Mouse (Mus musculus) heart, embryonic 15.5 days (tissue): Measurements from ENCODE around the gene Klk6. TPM values are rescaled to one million over a fixed set of nuclear protein-coding genes. Genes with fewer than 3 reads are reported as not detected.
A peak's percentile ranks its signal among the peaks of the same experiment; 100 is the strongest.

Experiments
- ATAC-seq: fragments of 200-750 bp; cut with Nextera tagmentation; replicated peaks from 2 replicates; pipeline ENCODE4 v1.8.0; 2017; ENCODE audit warnings: low read depth, moderate TSS enrichment; ENCODE audit not compliant: insufficient number of reproducible peaks, insufficient read depth, low FRiP score
- H3K27ac ChIP-seq: fragments of 300-500 bp; sonication (generic); 2 replicates; pipeline ENCODE4 v1.5.1; 2015; ENCODE audit warnings: mild to moderate bottlenecking, inconsistent platforms
- H3K27me3 ChIP-seq: fragments of 300-500 bp; sonication (generic); 2 replicates; pipeline ENCODE4 v1.6.1; 2015; ENCODE audit warnings: inconsistent platforms
- H3K36me3 ChIP-seq: fragments of 300-500 bp; sonication (generic); 2 replicates; pipeline ENCODE4 v1.6.1; 2015; ENCODE audit warnings: mild to moderate bottlenecking, inconsistent platforms
- H3K4me1 ChIP-seq: fragments of 300-500 bp; sonication (generic); replicated peaks from 2 replicates; pipeline ENCODE4 v1.6.1; 2015; ENCODE audit warnings: inconsistent platforms
- H3K4me2 ChIP-seq: fragments of 300-500 bp; sonication (generic); 2 replicates; pipeline ENCODE4 v1.6.1; 2015; ENCODE audit warnings: inconsistent platforms, mild to moderate bottlenecking, moderate library complexity
- H3K4me3 ChIP-seq: fragments of 300-500 bp; sonication (generic); 2 replicates; pipeline ENCODE4 v1.5.1; 2015; ENCODE audit warnings: mild to moderate bottlenecking, inconsistent platforms
- H3K9ac ChIP-seq: fragments of 300-500 bp; sonication (generic); 2 replicates; pipeline ENCODE4 v1.6.1; 2015; ENCODE audit warnings: mild to moderate bottlenecking, inconsistent platforms
- H3K9me3 ChIP-seq: fragments of 300-500 bp; sonication (generic); replicated peaks from 2 replicates; pipeline ENCODE4 v1.6.1; 2016; ENCODE audit warnings: inconsistent platforms
- WGBS: fragments of 180-500 bp; shearing (Covaris S2); methylation state at CpG from one replicate; pipeline ENCODE4 v1.1.7; 2015; ENCODE audit warnings: mixed read lengths; 5-methylcytosine and 5-hydroxymethylcytosine counted together
- polyA plus RNA-seq: library from polyadenylated mRNA; unstranded; fragments of >200 nt; fragmentation: Nextera tagmentation; extraction: Ambion mirVana; gene quantifications from 2 replicates; pipeline ENCODE4 v1.2.1, GENCODE M21; 2015

Klk6 gene
- polyA plus RNA-seq, 1 experiment from 2014 or later = not detected

GRCm38 (mm10) chr7:43788096-43788495 is 36.2 kb upstream of the Klk6 start:
- H3K4me1 ChIP-seq = no peaks in the 10 kb centered on the region
- H3K27me3 ChIP-seq = peaks cover 19% of the 10 kb centered on the region
- no peaks in the 10 kb centered on the region for H3K36me3 ChIP-seq
- 68% methylated on average over 3 of the region's 3 CpGs for WGBS
- H3K9me3 ChIP-seq = no peaks in the 10 kb centered on the region
- H3K27ac ChIP-seq = no peak overlapping the region
- H3K4me3 ChIP-seq = no peak overlapping the region
- ATAC-seq = no peak
- H3K4me2 ChIP-seq = no peak overlapping the region
- H3K9ac ChIP-seq = no peak overlapping the region

DNA sequence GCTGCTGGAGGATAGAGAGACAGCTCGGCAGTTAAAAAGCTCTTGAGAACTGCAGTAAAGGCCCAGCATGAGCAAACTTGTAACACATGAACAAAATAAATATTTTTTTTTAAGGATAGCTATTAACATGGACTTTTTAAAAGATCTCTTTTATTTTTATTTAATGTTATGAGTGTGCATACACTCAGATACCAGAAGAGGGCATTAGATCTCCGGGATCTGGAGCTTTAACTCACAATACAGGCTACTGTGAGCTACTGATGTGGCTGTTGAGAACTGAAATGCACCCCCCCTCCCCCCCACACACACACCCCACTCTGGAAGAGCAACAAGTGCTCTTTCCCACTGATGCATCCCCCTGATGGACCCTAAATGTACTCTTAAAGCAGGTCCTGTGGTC is 35.0 kb upstream of the Klk6 start:
- Histone ChIP-seq H3K4me2 (no peak overlapping the region), H3K36me3 (no peaks in the 10 kb centered on the region), H3K9me3 (no peaks in the 10 kb centered on the region), H3K27me3 (peaks cover 13% of the 10 kb centered on the region), H3K9ac (no peak overlapping the region), H3K27ac (no peak overlapping the region), H3K4me1 (no peaks in the 10 kb centered on the region), H3K4me3 (no peak overlapping the region)
- 61% methylated on average over 2 of the region's 2 CpGs for WGBS
- no peak for ATAC-seq

- no peak for ATAC-seq
- WGBS = 64% methylated on average over 7 of the region's 7 CpGs
- H3K4me1 ChIP-seq = peaks cover 7% of the 10 kb centered on the region
Measured at GRCm38 (mm10) chr7:43791591-43791990, 32.7 kb upstream of the Klk6 start, which contains the start of gene Klk9. Gene Klk9 (plus strand): TSS chr7:43791891.

DNA sequence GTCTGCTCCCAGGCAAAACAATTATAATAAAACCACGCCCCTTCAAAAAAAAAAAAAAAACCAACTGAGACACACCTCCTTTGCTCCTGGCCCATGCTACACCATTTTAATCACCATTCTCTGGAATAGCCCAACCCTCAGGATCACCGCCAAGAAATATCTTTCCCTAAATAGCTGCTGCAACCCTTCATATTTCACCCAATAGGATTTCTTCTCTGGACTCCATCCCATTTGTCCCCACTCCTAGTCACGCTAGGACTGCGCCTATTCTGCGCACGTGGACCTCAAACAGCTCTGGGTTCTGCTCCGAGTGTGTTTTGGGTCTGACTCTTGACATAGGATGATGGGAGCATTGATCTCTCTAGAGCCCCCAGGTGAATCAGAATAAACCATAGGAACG is 27.9 kb upstream of the Klk6 start:
- ATAC-seq = 0 out of 2 replicates have a peak, but pooled peaks have one; percentile 32
- Histone ChIP-seq H3K9me3 (no peaks in the 10 kb centered on the region), H3K27ac (no peak overlapping the region), H3K4me2 (peak overlapping the region; percentile 89), H3K36me3 (no peaks in the 10 kb centered on the region), H3K4me1 (peaks cover 19% of the 10 kb centered on the region), H3K4me3 (peak overlapping the region; percentile 58), H3K27me3 (peaks cover 33% of the 10 kb centered on the region), H3K9ac (no peak overlapping the region)
- 7% methylated on average over 8 of the region's 8 CpGs for WGBS

More at GRCm38 (mm10) chr7:43791591-43791990, 32.7 kb upstream of the Klk6 start, which contains the start of gene Klk9:
- peaks cover 16% of the 10 kb centered on the region for H3K27me3 ChIP-seq
- no peak within 1 kb of the TSS for H3K27ac ChIP-seq
- H3K4me3 ChIP-seq = no peak within 1 kb of the TSS
- H3K9ac ChIP-seq = no peak within 1 kb of the TSS
- H3K4me2 ChIP-seq = no peak within 1 kb of the TSS
- no peaks in the 10 kb centered on the region for H3K36me3 ChIP-seq
- H3K9me3 ChIP-seq = no peaks in the 10 kb centered on the region

DNA sequence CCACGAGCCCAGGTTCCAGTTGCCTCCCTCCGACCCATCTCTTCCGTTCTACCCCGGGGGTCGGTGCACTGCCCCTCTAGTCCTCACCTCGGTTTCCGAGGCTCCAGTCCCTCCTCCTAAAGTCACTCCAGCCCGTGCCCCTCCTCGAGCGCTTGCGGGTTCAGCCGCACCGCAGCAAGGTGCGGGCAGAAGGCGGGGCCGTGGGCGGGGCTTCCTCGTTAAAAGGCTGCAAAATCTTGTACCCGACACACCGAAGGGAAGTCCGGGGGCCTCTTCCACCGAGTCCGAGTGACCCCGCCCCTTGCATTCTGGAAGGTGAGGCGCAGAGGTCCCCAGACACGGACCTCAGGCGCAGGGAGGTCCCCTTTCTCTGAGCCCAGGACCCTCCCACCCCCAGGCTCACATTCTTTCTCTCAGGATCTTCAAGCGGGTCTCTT is 26.9 kb upstream of the Klk6 start, which contains the start of gene Klk8:
Gene Klk8, plus strand, starts transcription at position 245 of the 437 bp plus-strand sequence.
- Histone ChIP-seq H3K27me3 (peaks cover 33% of the 10 kb centered on the region), H3K4me1 (peaks cover 19% of the 10 kb centered on the region), H3K9me3 (no peaks in the 10 kb centered on the region), H3K27ac (no peak within 1 kb of the TSS), H3K4me3 (peak within 1 kb of the TSS; percentile 58), H3K9ac (no peak within 1 kb of the TSS), H3K36me3 (no peaks in the 10 kb centered on the region), H3K4me2 (peak within 1 kb of the TSS; percentile 89)
- under 1% methylated on average over 28 of the region's 28 CpGs for WGBS
- no peak; the same call in 1 of the 2 replicates for ATAC-seq

GRCm38 (mm10) chr7:43797844-43798462 is 26.3 kb upstream of the Klk6 start:
- WGBS = 36% methylated on average over 13 of the region's 13 CpGs
- Histone ChIP-seq H3K36me3 (no peaks in the 10 kb centered on the region), H3K4me3 (peak overlapping the region; percentile 58), H3K9ac (no peak overlapping the region), H3K9me3 (no peaks in the 10 kb centered on the region), H3K27me3 (peaks cover 33% of the 10 kb centered on the region), H3K27ac (no peak overlapping the region), H3K4me1 (peaks cover 19% of the 10 kb centered on the region), H3K4me2 (peak overlapping the region; percentile 89)
- peak; percentile 32; the same call in 1 of the 2 replicates for ATAC-seq

DNA sequence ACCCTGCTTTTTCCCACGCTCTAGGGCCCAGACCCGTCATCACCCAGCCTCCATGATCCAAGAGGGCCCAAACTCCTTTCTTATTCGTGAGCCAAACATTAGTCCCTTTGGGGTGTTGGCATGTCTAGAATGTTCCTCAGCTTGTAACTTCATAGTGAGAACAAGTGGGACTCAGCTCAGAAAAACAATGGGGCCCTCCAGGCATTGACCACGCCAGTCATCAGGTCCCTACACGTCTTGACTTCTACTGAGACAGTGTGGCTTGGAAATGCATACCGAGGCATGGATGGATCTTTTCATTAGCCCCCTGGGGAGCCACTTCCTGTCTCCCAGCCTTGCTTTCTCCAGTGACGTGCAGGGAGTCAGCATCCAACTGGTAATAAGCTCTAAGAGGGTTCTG is 24.4 kb upstream of the Klk6 start:
- no peak for ATAC-seq
- Histone ChIP-seq H3K4me3 (no peak overlapping the region), H3K9me3 (no peaks in the 10 kb centered on the region), H3K27me3 (peaks cover 27% of the 10 kb centered on the region), H3K4me2 (no peak overlapping the region), H3K9ac (no peak overlapping the region), H3K36me3 (no peaks in the 10 kb centered on the region), H3K4me1 (peaks cover 19% of the 10 kb centered on the region), H3K27ac (no peak overlapping the region)
- WGBS = 67% methylated on average over 7 of the region's 7 CpGs

GRCm38 (mm10) chr7:43810994-43811393 is 13.3 kb upstream of the Klk6 start, which contains the start of gene Klk7:
Gene Klk7 (plus strand): TSS chr7:43811294.
- Histone ChIP-seq H3K27me3 (no peaks in the 10 kb centered on the region; the same call in 1 of the 2 replicates), H3K9me3 (no peaks in the 10 kb centered on the region), H3K4me2 (no peak within 1 kb of the TSS), H3K4me3 (no peak within 1 kb of the TSS), H3K9ac (no peak within 1 kb of the TSS), H3K36me3 (no peaks in the 10 kb centered on the region), H3K27ac (no peak within 1 kb of the TSS), H3K4me1 (no peaks in the 10 kb centered on the region)
- ATAC-seq = no peak
- 40% methylated on average over 5 of the region's 5 CpGs for WGBS

DNA sequence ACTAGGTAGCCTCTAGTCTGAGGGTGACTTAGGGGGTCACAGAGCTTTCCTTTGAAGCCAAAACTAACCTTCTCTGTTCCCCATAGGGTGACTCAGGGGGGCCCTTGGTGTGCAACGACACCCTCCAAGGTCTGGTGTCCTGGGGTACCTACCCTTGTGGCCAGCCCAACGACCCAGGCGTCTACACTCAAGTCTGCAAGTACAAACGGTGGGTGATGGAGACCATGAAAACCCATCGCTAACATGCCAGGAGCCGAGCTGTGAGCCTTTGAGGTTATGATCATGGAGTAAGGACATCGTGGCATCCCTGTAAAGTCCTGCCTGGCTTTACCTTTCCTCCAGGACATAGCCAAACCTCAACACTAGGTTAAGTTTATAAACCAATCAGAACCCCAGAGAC is 9.1 kb upstream of the Klk6 start:
- Histone ChIP-seq H3K36me3 (no peaks in the 10 kb centered on the region), H3K4me1 (no peaks in the 10 kb centered on the region), H3K9ac (no peak overlapping the region), H3K9me3 (no peaks in the 10 kb centered on the region), H3K27ac (no peak overlapping the region), H3K4me2 (no peak overlapping the region), H3K27me3 (no peaks in the 10 kb centered on the region; the same call in 1 of the 2 replicates), H3K4me3 (no peak overlapping the region)
- 76% methylated on average over 7 of the region's 7 CpGs for WGBS
- ATAC-seq = no peak

DNA sequence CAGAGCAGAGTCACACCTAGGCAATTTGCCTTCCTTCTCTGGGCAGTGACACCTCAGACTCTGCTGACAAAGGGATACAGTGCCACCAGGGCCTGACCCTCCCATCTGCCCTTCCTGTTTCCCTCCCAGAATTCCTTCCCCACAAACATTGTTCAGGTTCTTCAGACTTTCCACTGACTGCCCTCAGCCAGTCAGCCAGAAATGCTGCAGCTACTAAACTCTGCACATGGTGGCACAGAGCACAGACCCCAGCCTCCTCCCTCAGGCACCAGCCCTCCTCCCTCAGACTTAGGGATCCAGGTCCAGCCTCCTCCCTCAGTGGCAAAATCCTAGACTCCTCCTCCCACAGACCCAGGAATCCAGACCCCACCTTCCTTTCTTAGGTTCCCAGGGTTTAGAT is 7.6 kb upstream of the Klk6 start:
- Histone ChIP-seq H3K27me3 (no peaks in the 10 kb centered on the region; the same call in 1 of the 2 replicates), H3K4me2 (no peak overlapping the region), H3K4me1 (no peaks in the 10 kb centered on the region), H3K9me3 (no peaks in the 10 kb centered on the region), H3K27ac (no peak overlapping the region), H3K36me3 (no peaks in the 10 kb centered on the region), H3K9ac (no peak overlapping the region), H3K4me3 (no peak overlapping the region)
- ATAC-seq = no peak

- Histone ChIP-seq H3K4me2 (no peak overlapping the region), H3K4me3 (no peak overlapping the region), H3K27ac (no peak overlapping the region), H3K9ac (no peak overlapping the region), H3K27me3 (no peaks in the 10 kb centered on the region), H3K4me1 (no peaks in the 10 kb centered on the region), H3K36me3 (no peaks in the 10 kb centered on the region), H3K9me3 (no peaks in the 10 kb centered on the region)
- WGBS = 79% methylated on average over 7 of the region's 7 CpGs
- no peak for ATAC-seq
Measured at GRCm38 (mm10) chr7:43821581-43821980, 2.7 kb upstream of the Klk6 start.

DNA sequence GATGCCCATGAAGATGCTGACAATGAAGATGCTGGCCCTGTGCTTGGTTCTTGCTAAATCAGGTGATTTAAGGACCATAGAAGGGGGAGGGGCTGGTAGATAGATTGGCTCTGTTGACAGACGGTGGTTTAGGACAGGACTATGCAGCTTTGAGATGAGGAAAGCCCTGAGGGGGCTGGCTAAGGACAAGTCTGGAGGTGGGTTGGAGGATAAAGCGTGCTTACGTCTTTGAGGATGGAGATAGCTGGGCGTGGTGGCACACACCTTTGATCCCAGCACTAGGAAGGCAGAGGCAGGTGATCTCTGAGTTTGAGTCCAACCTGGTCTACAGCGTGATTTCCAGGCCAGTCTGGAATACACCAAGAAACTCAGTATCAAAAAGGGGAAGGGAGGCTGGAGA is 1.8 kb downstream of the Klk6 start:
- Histone ChIP-seq H3K27me3 (no peaks in the 10 kb centered on the region), H3K4me1 (no peaks in the 10 kb centered on the region), H3K9me3 (no peaks in the 10 kb centered on the region), H3K4me2 (no peak overlapping the region), H3K27ac (no peak overlapping the region), H3K4me3 (no peak overlapping the region), H3K9ac (no peak overlapping the region), H3K36me3 (no peaks in the 10 kb centered on the region)
- WGBS = 78% methylated on average over 5 of the region's 5 CpGs
- no peak for ATAC-seq
